In the genomic region with DNA sequence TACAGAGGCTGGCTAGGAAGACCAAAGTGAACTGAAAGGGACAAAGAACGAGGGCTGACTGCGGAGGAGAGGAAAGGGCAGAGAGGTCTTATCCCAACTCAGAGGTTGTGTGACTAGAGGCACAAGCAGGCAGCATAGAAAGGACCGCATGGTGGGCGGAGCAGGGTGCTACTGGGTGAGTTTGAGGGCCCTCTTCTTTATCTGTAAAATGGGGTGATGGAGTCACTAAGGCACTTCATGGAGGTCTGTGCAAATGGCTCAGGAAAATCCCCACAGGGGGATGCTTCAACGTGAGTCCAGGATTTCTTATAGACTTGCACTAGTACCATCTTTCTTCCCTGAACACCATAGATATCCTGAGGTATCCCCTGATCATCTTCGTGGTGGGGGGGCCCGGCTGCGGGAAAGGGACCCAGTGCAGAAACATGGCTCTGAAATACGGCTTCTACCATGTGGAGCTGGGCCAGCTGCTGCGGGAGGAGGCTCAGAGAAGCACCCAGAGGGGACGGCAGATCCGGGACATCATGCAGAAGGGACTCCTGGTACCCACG, we compare ENCODE assay signal across 10 mouse cellular contexts. TPM values are rescaled to one million over a fixed set of nuclear protein-coding genes. Genes with fewer than 3 reads are reported as not detected.
DNase-seq lines count a peak whose midpoint lies in the region; ATAC-seq and TF ChIP-seq lines count a peak whose summit lies in the region.
"Had no signal": no experiment of that assay in that cellular context is flagged by ENCODE, and none has a peak within 500 bp of the region (broad histone marks: within the 10 kb centered on the region; RNA-seq: fewer than 3 reads in every experiment).

No protein-coding gene starts in this region.

- no peak for ATAC-seq in activated CD4-positive, CD25-positive, alpha-beta regulatory T cell, adult 4 months

- H3K4me1 ChIP-seq in thymus, adult 2 months (replicated peaks; ENCODE audit: control insufficient read depth, insufficient read depth, low read length): peaks cover 8% of the 10 kb centered on the region

- intact Hi-C loops in gastrocnemius, adult 2 months (cut with DNase I): loop anchor here (2.0 kb wide), 1 partner anchor 14 kb away; no protein-coding TSS in a partner anchor

- H3K27ac ChIP-seq in gastrocnemius, adult 2 months: peak overlapping the region; percentile 95
- H3K27ac ChIP-seq in thymus, adult 2 months (ENCODE audit: control insufficient read depth, insufficient read depth, low read length): peak overlapping the region; percentile 37

- TF ChIP-seq CTCF in gastrocnemius, adult 2 months (IDR thresholded peaks at IDR 0.05): no peak
- no peak for TF ChIP-seq CTCF in thymus, adult 2 months (IDR thresholded peaks at IDR 0.05; ENCODE audit: borderline replicate concordance, control insufficient read depth, extremely low read depth, insufficient read depth, low read length, poor library complexity)

- no peak for TF ChIP-seq POLR2A in thymus, adult 2 months (IDR thresholded peaks at IDR 0.05; ENCODE audit: control insufficient read depth, extremely low read depth, insufficient read depth, low read length, poor library complexity)

- no peaks in the 10 kb centered on the region for H3K27me3 ChIP-seq in thymus, adult 2 months (ENCODE audit: control insufficient read depth, insufficient read depth, low read length)

- 91% methylated on average over 13 of the region's 13 CpGs for WGBS in thymus, adult 2 months

- DNase-seq in gastrocnemius, adult 2 months: no peak
- DNase-seq in gastrocnemius, postnatal 4 days (ENCODE audit: low spot score in 2 of 2): no peak
- DNase-seq in thymus, adult 2 months: no peak
- no peak for DNase-seq in thymus, postnatal 10 days (ENCODE audit: low spot score in 2 of 2)
- DNase-seq in liver: peak; percentile 63
- DNase-seq in Muller cell, postnatal 12 days (ENCODE audit: inconsistent ontology term): no peak
- DNase-seq in urinary bladder, postnatal 4 days (ENCODE audit: low spot score in 2 of 2): no peak

- H3K36me3 ChIP-seq in thymus, adult 2 months (ENCODE audit: control insufficient read depth, insufficient read depth, low read length): peaks cover 6% of the 10 kb centered on the region

- peak overlapping the region; percentile 84 for H3K4me3 ChIP-seq in gastrocnemius, adult 2 months
- H3K4me3 ChIP-seq in thymus, adult 2 months (ENCODE audit: control insufficient read depth, insufficient read depth, low read length): no peak overlapping the region

RNA-seq across cellular contexts. Expression of a gene that starts 1.1 kb away (rescaled TPM):
- not detected for total RNA-seq in gastrocnemius, adult 2 months (2021)
- not detected for total RNA-seq in gastrocnemius, postnatal 4 days (2021)
- polyA plus RNA-seq in thymus, adult 2 months (2012; rRNA removed): 0.08 TPM in 1 of 2 replicates, not detected in the other
- under 1 TPM in 1 of 2 experiments, not detected in 1; 0.57 TPM for polyA plus RNA-seq in activated CD4-positive, CD25-positive, alpha-beta regulatory T cell, adult 4 months (2017; shearing (Covaris generic))
- total RNA-seq: common myeloid progenitor, adult 5-6 weeks had no signal
- polyA plus RNA-seq: C2C12 had no signal

RNA-seq across cellular contexts. Expression of a gene that starts 1.2 kb away (rescaled TPM):
- 10 to 100 TPM; 15.4 to 17.9 TPM for total RNA-seq in gastrocnemius, adult 2 months (2021)
- 10 to 100 TPM; 31.9 to 34.9 TPM for total RNA-seq in gastrocnemius, postnatal 4 days (2021)
- polyA plus RNA-seq in thymus, adult 2 months (2012; rRNA removed): 40.8 and 42.9 TPM in 2 replicates
- 10 to 100 TPM; 63.3 to 89.3 TPM for polyA plus RNA-seq in activated CD4-positive, CD25-positive, alpha-beta regulatory T cell, adult 4 months (2017; shearing (Covaris generic))

RNA-seq across cellular contexts. Expression of a gene that starts 12.5 kb away (rescaled TPM):
- total RNA-seq in gastrocnemius, adult 2 months (2021): not detected
- not detected for total RNA-seq in gastrocnemius, postnatal 4 days (2021)
- not detected in 2 replicates for polyA plus RNA-seq in thymus, adult 2 months (2012; rRNA removed)
- not detected for polyA plus RNA-seq in activated CD4-positive, CD25-positive, alpha-beta regulatory T cell, adult 4 months (2017; shearing (Covaris generic))
- total RNA-seq: common myeloid progenitor, adult 5-6 weeks had no signal

RNA-seq across cellular contexts. Expression of a gene that starts 15.2 kb away (rescaled TPM):
- total RNA-seq in gastrocnemius, adult 2 months (2021): 10 to 100 TPM; 21.8 to 30.4 TPM
- total RNA-seq in gastrocnemius, postnatal 4 days (2021): 10 to 100 TPM; 36.6 to 37.0 TPM
- polyA plus RNA-seq in thymus, adult 2 months (2012; rRNA removed): 26.7 and 32.2 TPM in 2 replicates
- 10 to 100 TPM; 22.6 to 26.9 TPM for polyA plus RNA-seq in activated CD4-positive, CD25-positive, alpha-beta regulatory T cell, adult 4 months (2017; shearing (Covaris generic))

RNA-seq across cellular contexts. Expression of a gene that starts 19.0 kb away (rescaled TPM):
- 10 to 100 TPM; 26.6 to 30.5 TPM for total RNA-seq in gastrocnemius, adult 2 months (2021)
- 10 to 100 TPM; 87.0 to 87.7 TPM for total RNA-seq in gastrocnemius, postnatal 4 days (2021)
- polyA plus RNA-seq in thymus, adult 2 months (2012; rRNA removed): 229 and 259 TPM in 2 replicates
- 10 to 100 TPM; 19.6 to 30.9 TPM for polyA plus RNA-seq in activated CD4-positive, CD25-positive, alpha-beta regulatory T cell, adult 4 months (2017; shearing (Covaris generic))
